Mouse (Mus musculus) cerebellum, adult 2 months (tissue): ENCODE data around the gene Rps24.

Source experiments
- CTCF ChIP-seq: fragments of 200-500 bp; IDR thresholded peaks from 2 replicates; pipeline ENCODE4 v1.5.1; 2011; ENCODE audit warnings: low read depth, mild to moderate bottlenecking, control low read depth, low read length, moderate library complexity, borderline replicate concordance; ENCODE audit not compliant: insufficient read depth
- POLR2A ChIP-seq: fragments of 200-500 bp; IDR thresholded peaks from 2 replicates; pipeline ENCODE4 v1.6.1; 2011; ENCODE audit warnings: low read length, control low read depth, borderline replicate concordance; ENCODE audit not compliant: insufficient read depth

DNA sequence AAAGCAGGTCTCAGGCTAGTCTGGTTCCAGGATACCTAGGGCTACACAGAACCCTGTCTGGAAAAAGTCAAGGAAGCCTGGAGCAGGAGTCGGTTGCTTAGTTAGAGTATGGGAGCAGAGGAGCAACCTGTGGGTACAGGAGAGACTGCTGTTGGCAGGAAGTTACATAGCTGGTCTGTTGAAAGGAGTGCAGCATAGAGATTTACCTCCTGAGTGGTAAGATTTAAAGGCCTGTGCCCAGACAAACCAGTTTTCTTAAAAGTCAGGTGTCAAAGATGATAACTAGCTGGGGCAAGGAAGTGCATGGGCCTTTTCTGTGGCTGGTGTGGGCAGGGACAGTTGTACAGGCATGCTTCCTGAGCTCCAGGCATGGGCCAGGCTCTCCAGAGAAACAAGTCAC is 10.5 kb downstream of the Rps24 start:
- no peak for TF ChIP-seq CTCF
- no peak for TF ChIP-seq POLR2A
